Mouse (Mus musculus): Measurements from ENCODE around the gene Capn2.
A peak's percentile ranks its signal among the peaks of the same experiment; 100 is the strongest.

GRCm38 (mm10) chr1:182490568-182490967, 26.8 kb downstream of the Capn2 start:
- TF ChIP-seq CTCF (IDR thresholded peaks at IDR 0.05; ENCODE audit: low read depth) (peak; percentile 19; the same call in 1 of the 2 replicates), EP300 (IDR thresholded peaks at IDR 0.05; ENCODE audit: low read depth) (no peak)
